Mouse (Mus musculus) hindbrain, embryonic 12.5 days (tissue): ENCODE measurements around the gene Gimap1. TPM values are rescaled to one million over a fixed set of nuclear protein-coding genes. Genes with fewer than 3 reads are reported as not detected.

Experiments used
- ATAC-seq: fragments of 200-750 bp; cut with Nextera tagmentation; 2 replicates; pipeline ENCODE4 v1.8.0; 2017; ENCODE audit warnings: moderate TSS enrichment; ENCODE audit not compliant: low FRiP score
- H3K27ac ChIP-seq: fragments of 300-500 bp; sonication (generic); 2 replicates; pipeline ENCODE4 v1.5.1; 2016; ENCODE audit warnings: mild to moderate bottlenecking
- H3K27me3 ChIP-seq: fragments of 300-500 bp; sonication (generic); 2 replicates; pipeline ENCODE4 v1.6.1; 2016; ENCODE audit warnings: mild to moderate bottlenecking
- H3K36me3 ChIP-seq: fragments of 300-500 bp; sonication (generic); 2 replicates; pipeline ENCODE4 v1.6.1; 2016; ENCODE audit warnings: mild to moderate bottlenecking
- H3K4me1 ChIP-seq: fragments of 300-500 bp; sonication (generic); 2 replicates; pipeline ENCODE4 v1.6.1; 2016
- H3K4me2 ChIP-seq: fragments of 300-500 bp; sonication (generic); replicated peaks from 2 replicates; pipeline ENCODE4 v1.6.1; 2016; ENCODE audit warnings: mild to moderate bottlenecking
- H3K4me3 ChIP-seq: fragments of 300-500 bp; sonication (generic); 2 replicates; pipeline ENCODE4 v1.5.1; 2016; ENCODE audit warnings: mild to moderate bottlenecking
- H3K9ac ChIP-seq: fragments of 300-500 bp; sonication (generic); 2 replicates; pipeline ENCODE4 v1.6.1; 2016; ENCODE audit warnings: mild to moderate bottlenecking, moderate library complexity
- H3K9me3 ChIP-seq: fragments of 300-500 bp; sonication (generic); replicated peaks from 2 replicates; pipeline ENCODE4 v1.6.1; 2016; ENCODE audit warnings: mild to moderate bottlenecking
- WGBS: fragments of 180-500 bp; shearing (Covaris S2); methylation state at CpG from one replicate; pipeline ENCODE4 v1.1.7; 2016; 5-methylcytosine and 5-hydroxymethylcytosine counted together
- polyA plus RNA-seq: library from polyadenylated mRNA; unstranded; fragments of >200 nt; fragmentation: Nextera tagmentation; extraction: Ambion mirVana; gene quantifications from 2 replicates; pipeline ENCODE4 v1.2.1, GENCODE M21; 2016

Gene Gimap1
- 5.4 and 6.7 TPM in 2 replicates for polyA plus RNA-seq

DNA sequence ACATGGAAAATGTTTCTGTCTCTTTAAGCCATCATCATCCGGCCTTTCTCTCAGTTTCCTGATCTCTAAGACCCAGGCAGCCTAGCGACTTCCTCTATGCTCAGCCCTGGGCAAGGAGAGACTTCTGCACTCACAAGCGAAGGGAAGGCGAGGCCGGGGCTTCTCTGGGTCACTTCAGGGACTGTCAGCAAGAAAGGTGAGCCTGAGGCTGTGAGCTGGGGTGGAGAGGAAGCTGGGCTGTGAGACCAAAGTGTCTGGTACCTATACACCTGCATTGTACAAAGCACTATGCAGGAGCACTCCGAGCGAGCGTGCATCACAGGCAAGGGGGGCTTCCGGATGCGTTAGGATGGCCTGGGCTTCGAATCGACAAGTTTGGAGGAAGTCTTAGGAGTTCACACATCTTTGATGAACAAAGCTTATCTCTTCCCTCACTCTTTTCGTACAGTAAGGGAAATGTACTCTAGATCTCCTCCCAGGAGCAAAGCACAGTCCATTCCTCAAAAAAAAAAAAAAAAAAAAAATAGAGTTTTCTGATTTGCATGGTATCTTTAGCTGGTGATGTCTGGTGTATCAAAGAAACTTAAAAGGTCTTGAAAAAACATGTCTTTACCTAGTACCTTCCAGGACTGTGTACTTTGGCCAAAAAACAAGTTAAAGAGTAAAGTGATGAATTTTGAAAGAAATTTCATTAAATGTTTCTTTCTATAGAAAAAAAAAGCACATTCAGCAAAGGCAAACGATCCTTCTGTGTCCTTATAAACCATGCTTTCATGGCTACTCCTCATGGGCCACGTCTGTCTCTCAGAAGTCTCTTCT lies at the start of gene Gimap1:
Gene Gimap1 (plus strand): TSS at position 94 of the 819 bp plus-strand sequence.
- Histone ChIP-seq H3K4me1 (peaks cover 13% of the 10 kb centered on the region), H3K27ac (no peak within 1 kb of the TSS), H3K27me3 (peaks cover 37% of the 10 kb centered on the region), H3K9me3 (no peaks in the 10 kb centered on the region), H3K4me2 (no peak within 1 kb of the TSS), H3K36me3 (no peaks in the 10 kb centered on the region), H3K9ac (no peak within 1 kb of the TSS), H3K4me3 (no peak within 1 kb of the TSS)
- 83% methylated on average over 15 of the region's 15 CpGs for WGBS
- no peak for ATAC-seq

- Histone ChIP-seq H3K9me3 (no peaks in the 10 kb centered on the region), H3K27me3 (no peaks in the 10 kb centered on the region), H3K4me1 (no peaks in the 10 kb centered on the region), H3K4me3 (no peak overlapping the region), H3K4me2 (no peak overlapping the region), H3K36me3 (no peaks in the 10 kb centered on the region), H3K9ac (no peak overlapping the region), H3K27ac (no peak overlapping the region)
- ATAC-seq: no peak
- WGBS: 84% methylated on average over 2 of the region's 2 CpGs
Observed at GRCm38 (mm10) chr6:48689320-48689719, 49.5 kb upstream of the Gimap1 start.

- Histone ChIP-seq H3K27ac (no peak overlapping the region), H3K4me1 (no peaks in the 10 kb centered on the region), H3K9me3 (no peaks in the 10 kb centered on the region), H3K27me3 (no peaks in the 10 kb centered on the region), H3K4me2 (no peak overlapping the region), H3K4me3 (no peak overlapping the region), H3K9ac (no peak overlapping the region), H3K36me3 (no peaks in the 10 kb centered on the region)
- WGBS: 90% methylated on average over 6 of the region's 6 CpGs
- ATAC-seq: no peak
Observed at GRCm38 (mm10) chr6:48692962-48693361, 45.9 kb upstream of the Gimap1 start.

- no peaks in the 10 kb centered on the region for H3K4me1 ChIP-seq
- H3K4me2 ChIP-seq: no peak overlapping the region
- H3K36me3 ChIP-seq: no peaks in the 10 kb centered on the region
- H3K9ac ChIP-seq: no peak overlapping the region
- H3K27ac ChIP-seq: no peak overlapping the region; the same call in 1 of the 2 replicates
- no peak for ATAC-seq
- H3K4me3 ChIP-seq: no peak overlapping the region
- 87% methylated on average over 4 of the region's 4 CpGs for WGBS
- H3K27me3 ChIP-seq: no peaks in the 10 kb centered on the region
- no peaks in the 10 kb centered on the region for H3K9me3 ChIP-seq
Observed at GRCm38 (mm10) chr6:48696830-48697554, 41.9 kb upstream of the Gimap1 start.

DNA sequence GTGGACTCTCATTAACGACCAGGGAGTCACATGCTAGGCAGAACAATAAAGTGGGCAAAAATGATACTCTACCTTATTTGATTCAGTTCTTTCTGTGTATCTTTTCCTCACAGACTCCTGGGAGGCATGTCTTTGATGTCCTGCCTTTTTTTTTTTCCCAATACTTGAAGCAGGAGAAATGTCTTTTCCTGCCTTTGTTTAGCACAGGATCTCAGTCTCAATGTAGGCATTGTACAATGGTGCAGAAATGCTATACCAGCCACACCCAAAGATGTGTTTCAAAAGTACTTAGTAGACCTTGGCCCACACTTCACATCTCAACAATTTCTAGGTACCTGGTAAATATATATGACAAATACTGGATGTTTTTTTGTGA lies 41.3 kb upstream of the Gimap1 start:
- Histone ChIP-seq H3K4me2 (no peak overlapping the region), H3K9ac (no peak overlapping the region), H3K4me3 (no peak overlapping the region), H3K4me1 (no peaks in the 10 kb centered on the region), H3K27me3 (no peaks in the 10 kb centered on the region), H3K9me3 (no peaks in the 10 kb centered on the region), H3K36me3 (no peaks in the 10 kb centered on the region), H3K27ac (no peak overlapping the region; the same call in 1 of the 2 replicates)
- no peak for ATAC-seq
- 71% methylated on average over 1 of the region's 1 CpGs for WGBS

- no peak overlapping the region for H3K27ac ChIP-seq
- H3K9me3 ChIP-seq: no peaks in the 10 kb centered on the region
- H3K9ac ChIP-seq: no peak overlapping the region
- H3K36me3 ChIP-seq: no peaks in the 10 kb centered on the region
- no peak overlapping the region for H3K4me3 ChIP-seq
- H3K27me3 ChIP-seq: no peaks in the 10 kb centered on the region
- no peak for ATAC-seq
- WGBS: 86% methylated on average over 7 of the region's 7 CpGs
- H3K4me1 ChIP-seq: no peaks in the 10 kb centered on the region
- H3K4me2 ChIP-seq: no peak overlapping the region
Observed at GRCm38 (mm10) chr6:48698066-48698856, 40.6 kb upstream of the Gimap1 start.

DNA sequence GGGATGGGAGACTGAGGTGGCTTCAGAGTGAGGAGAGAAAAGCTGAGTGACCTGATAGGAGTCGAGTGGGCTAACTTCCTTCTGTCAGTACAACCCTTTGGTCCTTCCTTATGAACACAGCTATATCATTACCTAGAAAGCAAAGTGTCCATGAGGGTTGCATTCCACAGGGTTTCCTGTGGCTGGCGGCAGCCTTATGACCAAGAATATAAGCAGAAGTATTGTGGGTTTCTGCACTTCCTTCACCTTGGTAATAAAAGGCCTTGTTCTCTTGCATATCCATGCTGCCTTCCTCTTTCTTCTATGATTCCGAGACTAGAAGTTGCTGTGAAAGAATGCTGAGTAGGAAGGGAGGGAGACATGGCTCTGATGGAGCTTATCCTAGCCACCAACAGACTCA lies 40.0 kb upstream of the Gimap1 start:
- ATAC-seq: no peak
- Histone ChIP-seq H3K4me1 (no peaks in the 10 kb centered on the region), H3K4me2 (no peak overlapping the region), H3K4me3 (no peak overlapping the region), H3K9ac (no peak overlapping the region), H3K27ac (no peak overlapping the region), H3K9me3 (no peaks in the 10 kb centered on the region), H3K36me3 (no peaks in the 10 kb centered on the region), H3K27me3 (no peaks in the 10 kb centered on the region)
- 84% methylated on average over 3 of the region's 3 CpGs for WGBS

GRCm38 (mm10) chr6:48700251-48701075 lies 38.4 kb upstream of the Gimap1 start:
- Histone ChIP-seq H3K9me3 (no peaks in the 10 kb centered on the region), H3K9ac (no peak overlapping the region), H3K4me2 (no peak overlapping the region), H3K4me1 (no peaks in the 10 kb centered on the region), H3K27ac (no peak overlapping the region), H3K27me3 (no peaks in the 10 kb centered on the region), H3K4me3 (no peak overlapping the region), H3K36me3 (no peaks in the 10 kb centered on the region)
- WGBS: 57% methylated on average over 5 of the region's 5 CpGs
- ATAC-seq: no peak

GRCm38 (mm10) chr6:48702146-48702545 lies 36.7 kb upstream of the Gimap1 start:
- no peaks in the 10 kb centered on the region for H3K27me3 ChIP-seq
- WGBS: 85% methylated on average over 7 of the region's 7 CpGs
- H3K36me3 ChIP-seq: no peaks in the 10 kb centered on the region
- H3K4me2 ChIP-seq: no peak overlapping the region
- no peak overlapping the region for H3K27ac ChIP-seq
- no peak for ATAC-seq
- H3K9me3 ChIP-seq: no peaks in the 10 kb centered on the region
- no peaks in the 10 kb centered on the region for H3K4me1 ChIP-seq
- H3K4me3 ChIP-seq: no peak overlapping the region
- no peak overlapping the region for H3K9ac ChIP-seq

DNA sequence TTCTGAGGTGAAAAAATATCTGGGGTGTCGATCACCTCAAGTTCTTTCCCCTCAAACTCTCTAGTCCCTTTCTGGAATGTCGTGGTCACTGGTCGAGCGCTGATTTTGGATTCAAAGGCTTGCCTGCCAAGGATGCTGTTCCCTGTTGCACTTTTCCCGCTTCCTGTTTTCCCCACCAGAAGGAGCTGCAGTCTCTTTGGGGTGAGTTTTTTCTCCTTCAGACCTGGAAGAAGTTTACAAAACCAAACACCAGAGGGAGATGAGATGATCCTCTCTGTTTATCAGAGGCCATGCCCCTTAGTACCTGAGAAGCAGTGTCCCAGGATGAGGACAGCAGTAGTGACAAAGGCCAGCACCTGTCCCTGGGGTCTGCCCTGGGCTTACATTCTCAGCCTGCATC lies 36.3 kb upstream of the Gimap1 start:
- Histone ChIP-seq H3K4me2 (no peak overlapping the region), H3K36me3 (no peaks in the 10 kb centered on the region), H3K9me3 (no peaks in the 10 kb centered on the region), H3K4me3 (no peak overlapping the region), H3K9ac (no peak overlapping the region), H3K27ac (no peak overlapping the region), H3K4me1 (no peaks in the 10 kb centered on the region), H3K27me3 (no peaks in the 10 kb centered on the region)
- no peak for ATAC-seq
- 74% methylated on average over 5 of the region's 5 CpGs for WGBS

GRCm38 (mm10) chr6:48704146-48704545 lies 34.7 kb upstream of the Gimap1 start:
- Histone ChIP-seq H3K4me3 (no peak overlapping the region), H3K27ac (no peak overlapping the region), H3K9me3 (no peaks in the 10 kb centered on the region), H3K36me3 (no peaks in the 10 kb centered on the region), H3K4me2 (no peak overlapping the region), H3K9ac (no peak overlapping the region), H3K4me1 (no peaks in the 10 kb centered on the region), H3K27me3 (no peaks in the 10 kb centered on the region)
- no peak for ATAC-seq

DNA sequence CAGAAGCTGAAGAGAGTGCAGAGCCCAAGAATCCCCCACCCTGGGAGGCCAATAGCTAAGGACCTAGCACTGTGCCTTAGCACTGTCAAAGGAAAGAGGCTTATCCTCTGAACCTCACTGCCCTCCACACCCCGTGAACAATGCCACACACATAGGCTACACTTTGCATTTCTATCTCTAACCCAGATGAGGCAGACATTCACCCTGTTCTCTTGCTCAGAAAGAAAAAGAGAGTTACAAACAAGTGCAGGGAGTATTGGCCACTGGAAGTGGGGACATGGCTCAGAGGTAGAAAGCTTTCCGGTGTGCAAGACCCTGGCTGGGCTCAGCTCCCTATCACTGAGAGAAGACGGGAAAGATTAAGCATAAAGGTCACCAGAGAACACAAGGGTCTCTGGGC lies 32.7 kb upstream of the Gimap1 start:
- Histone ChIP-seq H3K4me2 (no peak overlapping the region), H3K27me3 (no peaks in the 10 kb centered on the region), H3K4me1 (no peaks in the 10 kb centered on the region)

More for the DNA sequence above, 32.7 kb upstream of the Gimap1 start:
- no peak for ATAC-seq
- no peak overlapping the region for H3K27ac ChIP-seq
- WGBS: 63% methylated on average over 3 of the region's 3 CpGs
- H3K9me3 ChIP-seq: no peaks in the 10 kb centered on the region
- H3K36me3 ChIP-seq: no peaks in the 10 kb centered on the region
- H3K9ac ChIP-seq: no peak overlapping the region
- no peak overlapping the region for H3K4me3 ChIP-seq
